Mouse (Mus musculus): ENCODE measurements around the gene Cdk14. TPM values are rescaled to one million over a fixed set of nuclear protein-coding genes. Genes with fewer than 3 reads are reported as not detected.

Gene Cdk14
- total RNA-seq, 1 experiment = 3.5 TPM

DNA sequence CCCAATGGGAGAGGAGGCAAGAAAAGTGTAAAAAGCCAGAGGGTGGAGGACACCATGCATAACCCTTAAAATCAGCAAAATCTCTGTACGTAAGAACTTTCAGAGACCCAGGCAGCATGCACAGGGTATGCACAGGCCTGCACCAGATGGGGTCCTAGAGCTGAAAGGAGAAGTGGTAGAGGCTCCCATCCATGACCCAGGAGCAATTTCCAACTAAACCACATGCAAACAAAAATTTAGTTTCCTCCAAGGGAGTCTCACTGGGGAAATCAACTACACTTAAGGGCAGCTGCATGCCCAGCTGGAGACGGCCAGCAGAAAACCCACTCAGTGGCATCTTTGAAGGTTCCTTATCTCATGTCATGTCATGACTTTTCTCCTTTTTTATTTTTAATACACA lies 415.4 kb downstream of the Cdk14 start:
- in situ Hi-C loops (cut with MboI; ENCODE audit: low sequenced_read_pairs in 2 of 2, unreplicated experiment in 2 of 2) = no loop called here
- H3K9ac ChIP-seq (ENCODE audit: insufficient read depth, low read depth, low read length, poor library complexity, severe bottlenecking) = no peak overlapping the region
- no peak for DNase-seq (ENCODE audit: low read depth, low spot score)
- no peaks in the 10 kb centered on the region for H3K36me3 ChIP-seq (ENCODE audit: control insufficient read depth, insufficient read depth, low read length, poor library complexity, severe bottlenecking)
- no peaks in the 10 kb centered on the region for H3K9me3 ChIP-seq (ENCODE audit: control insufficient read depth, insufficient read depth, low read depth, low read length)
- no peak overlapping the region for H3K27ac ChIP-seq (ENCODE audit: insufficient read depth, low read depth, low read length, poor library complexity, severe bottlenecking)
- no peaks in the 10 kb centered on the region for H3K4me1 ChIP-seq (ENCODE audit: control insufficient read depth in 2 of 2, insufficient read depth in 2 of 2, low read length in 2 of 2, poor library complexity in 1 of 2)
- H3K4me3 ChIP-seq (ENCODE audit: insufficient read depth in 1 of 2, low read depth in 1 of 2, low read length in 2 of 2, poor library complexity in 1 of 2, severe bottlenecking in 1 of 2) = no peak overlapping the region
- no peak for TF ChIP-seq CHD2 (IDR thresholded peaks at IDR 0.05; ENCODE audit: low read depth, low read length)
- TF ChIP-seq ZNF384 (IDR thresholded peaks at IDR 0.05; ENCODE audit: low read depth, low read length) = no peak
- no peak for TF ChIP-seq HCFC1 (IDR thresholded peaks at IDR 0.05; ENCODE audit: borderline replicate concordance, insufficient read depth, low read length)
- no peak for TF ChIP-seq ZC3H11A (IDR thresholded peaks at IDR 0.05; ENCODE audit: borderline replicate concordance, low read depth, low read length)
- TF ChIP-seq MAFK (IDR thresholded peaks at IDR 0.05; ENCODE audit: insufficient read depth, low read depth, low read length) = no peak

DNA sequence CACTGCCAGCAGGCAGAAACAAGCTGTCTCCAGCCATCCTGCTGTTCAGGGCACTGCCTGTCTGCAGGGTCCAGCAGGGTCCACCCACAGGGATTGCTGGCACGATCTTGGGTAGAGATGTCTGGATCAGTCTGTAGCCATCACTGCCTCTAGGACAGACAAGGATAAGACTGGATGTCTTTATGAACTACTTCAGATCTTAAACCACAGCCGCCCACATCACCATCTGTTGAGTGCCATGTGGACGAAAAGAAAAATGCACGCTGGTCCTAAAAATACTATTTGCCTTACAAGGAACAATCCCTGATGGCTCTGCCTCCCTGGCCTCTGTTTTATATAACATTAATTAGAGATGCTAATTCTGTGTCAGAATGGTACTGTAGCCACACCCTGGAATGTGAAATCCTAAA lies 426.9 kb downstream of the Cdk14 start:
- Histone ChIP-seq H3K9ac (ENCODE audit: insufficient read depth, low read depth, low read length, poor library complexity, severe bottlenecking) (no peak overlapping the region), H3K4me1 (ENCODE audit: control insufficient read depth in 2 of 2, insufficient read depth in 2 of 2, low read length in 2 of 2, poor library complexity in 1 of 2) (no peaks in the 10 kb centered on the region), H3K36me3 (ENCODE audit: control insufficient read depth, insufficient read depth, low read length, poor library complexity, severe bottlenecking) (no peaks in the 10 kb centered on the region), H3K9me3 (ENCODE audit: control insufficient read depth, insufficient read depth, low read depth, low read length) (no peaks in the 10 kb centered on the region), H3K4me3 (ENCODE audit: insufficient read depth in 1 of 2, low read depth in 1 of 2, low read length in 2 of 2, poor library complexity in 1 of 2, severe bottlenecking in 1 of 2) (no peak overlapping the region), H3K27ac (ENCODE audit: insufficient read depth, low read depth, low read length, poor library complexity, severe bottlenecking) (no peak overlapping the region)
- no peak for TF ChIP-seq CHD2 (IDR thresholded peaks at IDR 0.05; ENCODE audit: low read depth, low read length)
- no peak for TF ChIP-seq HCFC1 (IDR thresholded peaks at IDR 0.05; ENCODE audit: borderline replicate concordance, insufficient read depth, low read length)
- TF ChIP-seq ZNF384 (IDR thresholded peaks at IDR 0.05; ENCODE audit: low read depth, low read length) = no peak
- no peak for TF ChIP-seq ZC3H11A (IDR thresholded peaks at IDR 0.05; ENCODE audit: borderline replicate concordance, low read depth, low read length)
- no peak for TF ChIP-seq MAFK (IDR thresholded peaks at IDR 0.05; ENCODE audit: insufficient read depth, low read depth, low read length)
- no peak for DNase-seq (ENCODE audit: low read depth, low spot score)
- in situ Hi-C loops (cut with MboI; ENCODE audit: low sequenced_read_pairs in 2 of 2, unreplicated experiment in 2 of 2) = no loop called here

- no peak for DNase-seq (ENCODE audit: low read depth, low spot score)
- H3K9me3 ChIP-seq (ENCODE audit: control insufficient read depth, insufficient read depth, low read depth, low read length) = no peaks in the 10 kb centered on the region
- H3K27ac ChIP-seq (ENCODE audit: insufficient read depth, low read depth, low read length, poor library complexity, severe bottlenecking) = no peak overlapping the region
- H3K36me3 ChIP-seq (ENCODE audit: control insufficient read depth, insufficient read depth, low read length, poor library complexity, severe bottlenecking) = no peaks in the 10 kb centered on the region
- no peaks in the 10 kb centered on the region for H3K4me1 ChIP-seq (ENCODE audit: control insufficient read depth in 2 of 2, insufficient read depth in 2 of 2, low read length in 2 of 2, poor library complexity in 1 of 2)
- TF ChIP-seq ZC3H11A (IDR thresholded peaks at IDR 0.05; ENCODE audit: borderline replicate concordance, low read depth, low read length) (no peak), CHD2 (IDR thresholded peaks at IDR 0.05; ENCODE audit: low read depth, low read length) (no peak), MAFK (IDR thresholded peaks at IDR 0.05; ENCODE audit: insufficient read depth, low read depth, low read length) (no peak), ZNF384 (IDR thresholded peaks at IDR 0.05; ENCODE audit: low read depth, low read length) (no peak), HCFC1 (IDR thresholded peaks at IDR 0.05; ENCODE audit: borderline replicate concordance, insufficient read depth, low read length) (no peak)
- in situ Hi-C loops (cut with MboI; ENCODE audit: low sequenced_read_pairs in 2 of 2, unreplicated experiment in 2 of 2) = no loop called here
- no peak overlapping the region for H3K4me3 ChIP-seq (ENCODE audit: insufficient read depth in 1 of 2, low read depth in 1 of 2, low read length in 2 of 2, poor library complexity in 1 of 2, severe bottlenecking in 1 of 2)
- no peak overlapping the region for H3K9ac ChIP-seq (ENCODE audit: insufficient read depth, low read depth, low read length, poor library complexity, severe bottlenecking)
Measured at GRCm38 (mm10) chr5:4991023-4991422, 429.1 kb downstream of the Cdk14 start.

GRCm38 (mm10) chr5:4990237-4990636 lies 429.9 kb downstream of the Cdk14 start:
- no peaks in the 10 kb centered on the region for H3K4me1 ChIP-seq (ENCODE audit: control insufficient read depth in 2 of 2, insufficient read depth in 2 of 2, low read length in 2 of 2, poor library complexity in 1 of 2)
- no peak for TF ChIP-seq ZNF384 (IDR thresholded peaks at IDR 0.05; ENCODE audit: low read depth, low read length)
- TF ChIP-seq CHD2 (IDR thresholded peaks at IDR 0.05; ENCODE audit: low read depth, low read length) = no peak
- TF ChIP-seq HCFC1 (IDR thresholded peaks at IDR 0.05; ENCODE audit: borderline replicate concordance, insufficient read depth, low read length) = no peak
- no peak overlapping the region for H3K27ac ChIP-seq (ENCODE audit: insufficient read depth, low read depth, low read length, poor library complexity, severe bottlenecking)
- no peaks in the 10 kb centered on the region for H3K9me3 ChIP-seq (ENCODE audit: control insufficient read depth, insufficient read depth, low read depth, low read length)
- no peak overlapping the region for H3K9ac ChIP-seq (ENCODE audit: insufficient read depth, low read depth, low read length, poor library complexity, severe bottlenecking)
- no peaks in the 10 kb centered on the region for H3K36me3 ChIP-seq (ENCODE audit: control insufficient read depth, insufficient read depth, low read length, poor library complexity, severe bottlenecking)
- no peak overlapping the region for H3K4me3 ChIP-seq (ENCODE audit: insufficient read depth in 1 of 2, low read depth in 1 of 2, low read length in 2 of 2, poor library complexity in 1 of 2, severe bottlenecking in 1 of 2)
- DNase-seq (ENCODE audit: low read depth, low spot score) = no peak
- in situ Hi-C loops (cut with MboI; ENCODE audit: low sequenced_read_pairs in 2 of 2, unreplicated experiment in 2 of 2) = no loop called here

GRCm38 (mm10) chr5:4986181-4986580 lies 433.9 kb downstream of the Cdk14 start:
- Histone ChIP-seq H3K27ac (ENCODE audit: insufficient read depth, low read depth, low read length, poor library complexity, severe bottlenecking) (no peak overlapping the region), H3K4me3 (ENCODE audit: insufficient read depth in 1 of 2, low read depth in 1 of 2, low read length in 2 of 2, poor library complexity in 1 of 2, severe bottlenecking in 1 of 2) (no peak overlapping the region), H3K36me3 (ENCODE audit: control insufficient read depth, insufficient read depth, low read length, poor library complexity, severe bottlenecking) (no peaks in the 10 kb centered on the region), H3K9ac (ENCODE audit: insufficient read depth, low read depth, low read length, poor library complexity, severe bottlenecking) (no peak overlapping the region), H3K4me1 (ENCODE audit: control insufficient read depth in 2 of 2, insufficient read depth in 2 of 2, low read length in 2 of 2, poor library complexity in 1 of 2) (no peaks in the 10 kb centered on the region), H3K9me3 (ENCODE audit: control insufficient read depth, insufficient read depth, low read depth, low read length) (no peaks in the 10 kb centered on the region)
- in situ Hi-C loops (cut with MboI; ENCODE audit: low sequenced_read_pairs in 2 of 2, unreplicated experiment in 2 of 2) = no loop called here
- no peak for TF ChIP-seq ZC3H11A (IDR thresholded peaks at IDR 0.05; ENCODE audit: borderline replicate concordance, low read depth, low read length)
- TF ChIP-seq HCFC1 (IDR thresholded peaks at IDR 0.05; ENCODE audit: borderline replicate concordance, insufficient read depth, low read length) = no peak
- TF ChIP-seq ZNF384 (IDR thresholded peaks at IDR 0.05; ENCODE audit: low read depth, low read length) = no peak
- no peak for TF ChIP-seq CHD2 (IDR thresholded peaks at IDR 0.05; ENCODE audit: low read depth, low read length)
- no peak for TF ChIP-seq MAFK (IDR thresholded peaks at IDR 0.05; ENCODE audit: insufficient read depth, low read depth, low read length)
- DNase-seq (ENCODE audit: low read depth, low spot score) = no peak

Measured in ES-E14 (cell line).